Mouse (Mus musculus) layer of hippocampus, adult 9-10 months (tissue): ENCODE results near the gene Rflnb.
"Not testable (repeated sequence)": the region's sequence is repeated elsewhere in the genome, so short reads cannot be mapped to it uniquely, and the experiment has no call there.

Experiments used
- DNase-seq: peaks from one replicate; pipeline ENCODE4 v3.0.0; 2022; ENCODE audit warnings: low spot score

Rflnb gene

GRCm38 (mm10) chr11:76037581-76038294 is 10.2 kb upstream of the Rflnb start:
- DNase-seq, result no peak

- DNase-seq, result no peak
These were observed 7.6 kb upstream of the Rflnb start for GRCm38 (mm10) chr11:76035182-76035581.

- no peak for DNase-seq
These were observed 6.3 kb upstream of the Rflnb start for GRCm38 (mm10) chr11:76033836-76034235.

- no peak for DNase-seq
These were observed 5.8 kb upstream of the Rflnb start for GRCm38 (mm10) chr11:76033359-76033758.

- DNase-seq, result no peak
These were observed 487 bp upstream of the Rflnb start for GRCm38 (mm10) chr11:76028072-76028465.

GRCm38 (mm10) chr11:76026527-76027138 is 949 bp downstream of the Rflnb start:
- no peak for DNase-seq

- no peak for DNase-seq
These were observed 2.5 kb downstream of the Rflnb start for GRCm38 (mm10) chr11:76025080-76025583.

- no peak for DNase-seq
These were observed 6.7 kb downstream of the Rflnb start for GRCm38 (mm10) chr11:76020916-76021315.

GRCm38 (mm10) chr11:76019879-76020278 is 7.7 kb downstream of the Rflnb start:
- no peak for DNase-seq

GRCm38 (mm10) chr11:76015814-76016213 is 11.8 kb downstream of the Rflnb start:
- DNase-seq, result no peak

GRCm38 (mm10) chr11:76015251-76015650 is 12.3 kb downstream of the Rflnb start:
- DNase-seq, result no peak

GRCm38 (mm10) chr11:76010838-76011624 is 16.6 kb downstream of the Rflnb start:
- DNase-seq, result no peak

- DNase-seq, result no peak
These were observed 18.5 kb downstream of the Rflnb start for GRCm38 (mm10) chr11:76009101-76009500.

GRCm38 (mm10) chr11:76008162-76008561 is 19.4 kb downstream of the Rflnb start:
- no peak for DNase-seq

- not testable (repeated sequence) for DNase-seq
These were observed 23.3 kb downstream of the Rflnb start for GRCm38 (mm10) chr11:76004276-76004675.

GRCm38 (mm10) chr11:76001237-76001878 is 26.2 kb downstream of the Rflnb start:
- DNase-seq, result no peak

- no peak for DNase-seq
These were observed 26.9 kb downstream of the Rflnb start for GRCm38 (mm10) chr11:76000701-76001100.

- DNase-seq, result peak; percentile 49
These were observed 28.0 kb downstream of the Rflnb start, which contains the start of gene 1700016K19Rik for GRCm38 (mm10) chr11:75999440-76000155. Gene 1700016K19Rik (plus strand): TSS chr11:75999912.

- no peak for DNase-seq
These were observed 33.2 kb downstream of the Rflnb start for GRCm38 (mm10) chr11:75994357-75994756.

- DNase-seq, result no peak
These were observed 35.1 kb downstream of the Rflnb start for GRCm38 (mm10) chr11:75992481-75992880.

- no peak for DNase-seq
These were observed 35.7 kb downstream of the Rflnb start for GRCm38 (mm10) chr11:75991911-75992310.
